Mouse (Mus musculus): ENCODE measurements around the gene Rnf19b. TPM values are rescaled to one million over a fixed set of nuclear protein-coding genes. Genes with fewer than 3 reads are reported as not detected.

Rnf19b gene
- total RNA-seq, 2 experiments from 2014 or later: 64.5 to 68.8 TPM

Other genes starting within 250 kb of the Rnf19b start
- 10 to 100 TPM; 26.2 TPM for gene Trim62, start 174.7 kb upstream of the Rnf19b start, total RNA-seq (2021)
- 10 to 100 TPM; 27.7 to 31.0 TPM for gene Azin2, start 95.8 kb upstream of the Rnf19b start, total RNA-seq (2021)
- 10 to 100 TPM; 32.3 to 34.3 TPM for gene Ak2, start 66.3 kb upstream of the Rnf19b start, total RNA-seq (2021)
- gene Tmem54, start 47.3 kb downstream of the Rnf19b start, total RNA-seq (2021): not detected
- gene Hpca, start 63.8 kb downstream of the Rnf19b start, total RNA-seq (2021): 100 to 1,000 TPM; 910 to 956 TPM
- 10 to 100 TPM; 41.4 to 42.9 TPM for gene Fndc5, start 78.7 kb downstream of the Rnf19b start, total RNA-seq (2021)
- gene S100pbp, start 131.5 kb downstream of the Rnf19b start, total RNA-seq (2021): 10 to 100 TPM; 36.8 to 37.0 TPM
- gene Yars, start 131.5 kb downstream of the Rnf19b start, total RNA-seq (2021): 100 to 1,000 TPM in 1 of 2 experiments, 10 to 100 TPM in 1; 99.0 to 109 TPM
- 10 to 100 TPM; 11.4 to 12.1 TPM for gene C77080, start 203.1 kb downstream of the Rnf19b start, total RNA-seq (2021)
- gene Sync, start 229.3 kb downstream of the Rnf19b start, total RNA-seq (2021): 1 to 10 TPM; 1.6 to 1.7 TPM

All from layer of hippocampus, postnatal 10 days (tissue).